Mouse (Mus musculus): ENCODE data around the gene Efemp2. TPM values are rescaled to one million over a fixed set of nuclear protein-coding genes. Genes with fewer than 3 reads are reported as not detected.
"Not testable (repeated sequence)": the region's sequence is repeated elsewhere in the genome, so short reads cannot be mapped to it uniquely, and the experiment has no call there.

The Efemp2 gene
- polyA plus RNA-seq, 1 experiment from 2014 or later: 208 TPM

GRCm38 (mm10) chr19:5493301-5493721 is 19.6 kb downstream of the Efemp2 start:
- H3K9ac ChIP-seq (replicated peaks; ENCODE audit: low read length); H3K4me2 ChIP-seq (replicated peaks; ENCODE audit: low read depth, low read length); H3K9me3 ChIP-seq (ENCODE audit: low read length); ATAC-seq (ENCODE audit: low FRiP score, low TSS enrichment); H3K4me3 ChIP-seq (ENCODE audit: low read length); H3K27ac ChIP-seq (ENCODE audit: low read length); H3K27me3 ChIP-seq (ENCODE audit: insufficient read depth, low read length): not testable (repeated sequence)
- Histone ChIP-seq H3K36me3 (ENCODE audit: insufficient read depth, low read length) (peaks cover 44% of the 10 kb centered on the region), H3K4me1 (ENCODE audit: insufficient read depth, low read length) (peaks cover 26% of the 10 kb centered on the region)
- WGBS: 41% methylated on average over 9 of the region's 9 CpGs

- no peak for ATAC-seq (ENCODE audit: low FRiP score, low TSS enrichment)
- H3K4me2 ChIP-seq (replicated peaks; ENCODE audit: low read depth, low read length): no peak overlapping the region
- no peak overlapping the region for H3K27ac ChIP-seq (ENCODE audit: low read length)
- no peaks in the 10 kb centered on the region for H3K27me3 ChIP-seq (ENCODE audit: insufficient read depth, low read length)
- WGBS: 87% methylated on average over 3 of the region's 3 CpGs
- H3K4me3 ChIP-seq (ENCODE audit: low read length): no peak overlapping the region
- no peaks in the 10 kb centered on the region for H3K9me3 ChIP-seq (ENCODE audit: low read length)
- H3K9ac ChIP-seq (replicated peaks; ENCODE audit: low read length): no peak overlapping the region
- H3K4me1 ChIP-seq (ENCODE audit: insufficient read depth, low read length): peaks cover 22% of the 10 kb centered on the region
- peaks cover 44% of the 10 kb centered on the region for H3K36me3 ChIP-seq (ENCODE audit: insufficient read depth, low read length)
Observed at GRCm38 (mm10) chr19:5494314-5494713, 20.6 kb downstream of the Efemp2 start.

- no peak overlapping the region for H3K4me3 ChIP-seq (ENCODE audit: low read length)
- no peak overlapping the region for H3K27ac ChIP-seq (ENCODE audit: low read length)
- no peaks in the 10 kb centered on the region for H3K27me3 ChIP-seq (ENCODE audit: insufficient read depth, low read length)
- peaks cover 44% of the 10 kb centered on the region for H3K36me3 ChIP-seq (ENCODE audit: insufficient read depth, low read length)
- H3K9ac ChIP-seq (replicated peaks; ENCODE audit: low read length): no peak overlapping the region
- ATAC-seq (ENCODE audit: low FRiP score, low TSS enrichment): no peak
- no peak overlapping the region for H3K4me2 ChIP-seq (replicated peaks; ENCODE audit: low read depth, low read length)
- H3K9me3 ChIP-seq (ENCODE audit: low read length): no peaks in the 10 kb centered on the region
- peaks cover 15% of the 10 kb centered on the region for H3K4me1 ChIP-seq (ENCODE audit: insufficient read depth, low read length)
- WGBS: 80% methylated on average over 12 of the region's 12 CpGs
Observed at GRCm38 (mm10) chr19:5495353-5496051, 21.7 kb downstream of the Efemp2 start.

GRCm38 (mm10) chr19:5496052-5496370 is 22.3 kb downstream of the Efemp2 start:
- Histone ChIP-seq H3K4me3 (ENCODE audit: low read length) (no peak overlapping the region), H3K27me3 (ENCODE audit: insufficient read depth, low read length) (no peaks in the 10 kb centered on the region), H3K9me3 (ENCODE audit: low read length) (no peaks in the 10 kb centered on the region), H3K36me3 (ENCODE audit: insufficient read depth, low read length) (peaks cover 44% of the 10 kb centered on the region), H3K4me2 (replicated peaks; ENCODE audit: low read depth, low read length) (no peak overlapping the region), H3K4me1 (ENCODE audit: insufficient read depth, low read length) (peaks cover 15% of the 10 kb centered on the region), H3K9ac (replicated peaks; ENCODE audit: low read length) (no peak overlapping the region), H3K27ac (ENCODE audit: low read length) (no peak overlapping the region)
- 91% methylated on average over 16 of the region's 16 CpGs for WGBS
- no peak for ATAC-seq (ENCODE audit: low FRiP score, low TSS enrichment)

GRCm38 (mm10) chr19:5500330-5500875 is 26.6 kb downstream of the Efemp2 start:
- H3K4me2 ChIP-seq (replicated peaks; ENCODE audit: low read depth, low read length): no peak overlapping the region
- H3K4me3 ChIP-seq (ENCODE audit: low read length): no peak overlapping the region
- H3K27ac ChIP-seq (ENCODE audit: low read length): no peak overlapping the region
- H3K36me3 ChIP-seq (ENCODE audit: insufficient read depth, low read length): peaks cover 20% of the 10 kb centered on the region; the same call in 1 of the 2 replicates
- H3K9me3 ChIP-seq (ENCODE audit: low read length): no peaks in the 10 kb centered on the region
- ATAC-seq (ENCODE audit: low FRiP score, low TSS enrichment): no peak
- no peak overlapping the region; the same call in 1 of the 2 replicates for H3K9ac ChIP-seq (replicated peaks; ENCODE audit: low read length)
- H3K4me1 ChIP-seq (ENCODE audit: insufficient read depth, low read length): no peaks in the 10 kb centered on the region
- no peaks in the 10 kb centered on the region for H3K27me3 ChIP-seq (ENCODE audit: insufficient read depth, low read length)
- WGBS: 79% methylated on average over 2 of the region's 2 CpGs

- no peaks in the 10 kb centered on the region; the same call in 1 of the 2 replicates for H3K9me3 ChIP-seq (ENCODE audit: low read length)
- ATAC-seq (ENCODE audit: low FRiP score, low TSS enrichment): no peak
- H3K9ac ChIP-seq (replicated peaks; ENCODE audit: low read length): no peak within 1 kb of the TSS
- no peaks in the 10 kb centered on the region for H3K4me1 ChIP-seq (ENCODE audit: insufficient read depth, low read length)
- no peak within 1 kb of the TSS for H3K27ac ChIP-seq (ENCODE audit: low read length)
- no peaks in the 10 kb centered on the region for H3K36me3 ChIP-seq (ENCODE audit: insufficient read depth, low read length)
- WGBS: 47% methylated on average over 17 of the region's 17 CpGs
- H3K27me3 ChIP-seq (ENCODE audit: insufficient read depth, low read length): no peaks in the 10 kb centered on the region
- peak within 1 kb of the TSS; percentile 31 for H3K4me2 ChIP-seq (replicated peaks; ENCODE audit: low read depth, low read length)
- H3K4me3 ChIP-seq (ENCODE audit: low read length): peak within 1 kb of the TSS; percentile 8; the same call in 1 of the 2 replicates
Observed at GRCm38 (mm10) chr19:5503687-5504086, 29.9 kb downstream of the Efemp2 start, which contains the start of gene 1700020D05Rik. TSS of gene 1700020D05Rik (minus strand) at chr19:5503787.

- H3K27ac ChIP-seq (ENCODE audit: low read length): 0 out of 2 replicates have a peak within 1 kb of the TSS, but pooled peaks have one; percentile 40
- H3K9me3 ChIP-seq (ENCODE audit: low read length): no peaks in the 10 kb centered on the region; the same call in none of the 2 replicates
- H3K4me3 ChIP-seq (ENCODE audit: low read length): peak within 1 kb of the TSS; percentile 48
- H3K4me1 ChIP-seq (ENCODE audit: insufficient read depth, low read length): peaks cover 22% of the 10 kb centered on the region
- ATAC-seq (ENCODE audit: low FRiP score, low TSS enrichment): peak; percentile 99
- peak within 1 kb of the TSS; percentile 75 for H3K9ac ChIP-seq (replicated peaks; ENCODE audit: low read length)
- WGBS: 3% methylated on average over 46 of the region's 47 CpGs
- H3K27me3 ChIP-seq (ENCODE audit: insufficient read depth, low read length): no peaks in the 10 kb centered on the region
- H3K36me3 ChIP-seq (ENCODE audit: insufficient read depth, low read length): no peaks in the 10 kb centered on the region
- peak within 1 kb of the TSS; percentile 71 for H3K4me2 ChIP-seq (replicated peaks; ENCODE audit: low read depth, low read length)
Observed at GRCm38 (mm10) chr19:5510031-5511026, 36.6 kb downstream of the Efemp2 start, which contains the start of gene Snx32. TSS of gene Snx32 (minus strand) at chr19:5510538.

- H3K36me3 ChIP-seq (ENCODE audit: insufficient read depth, low read length): no peaks in the 10 kb centered on the region
- no peaks in the 10 kb centered on the region; the same call in none of the 2 replicates for H3K9me3 ChIP-seq (ENCODE audit: low read length)
- H3K4me1 ChIP-seq (ENCODE audit: insufficient read depth, low read length): peaks cover 22% of the 10 kb centered on the region
- H3K27me3 ChIP-seq (ENCODE audit: insufficient read depth, low read length): no peaks in the 10 kb centered on the region
- peak overlapping the region; percentile 75 for H3K9ac ChIP-seq (replicated peaks; ENCODE audit: low read length)
- H3K4me3 ChIP-seq (ENCODE audit: low read length): peak overlapping the region; percentile 48
- ATAC-seq (ENCODE audit: low FRiP score, low TSS enrichment): peak; percentile 49
- 48% methylated on average over 15 of the region's 15 CpGs for WGBS
- peak overlapping the region; percentile 71 for H3K4me2 ChIP-seq (replicated peaks; ENCODE audit: low read depth, low read length)
- H3K27ac ChIP-seq (ENCODE audit: low read length): no peak overlapping the region
Observed at GRCm38 (mm10) chr19:5511074-5511632, 37.4 kb downstream of the Efemp2 start.
